Mouse (Mus musculus) yolk sac, embryonic 10.5 days (tissue): ENCODE measurements around the gene Arih2.
"Not testable (repeated sequence)": the region's sequence is repeated elsewhere in the genome, so short reads cannot be mapped to it uniquely, and the experiment has no call there.

Experiments used
- DNase-seq: peaks from one replicate; pipeline ENCODE4 v3.0.0-alpha.2; 2017; ENCODE audit warnings: low spot score

Arih2 gene

DNA sequence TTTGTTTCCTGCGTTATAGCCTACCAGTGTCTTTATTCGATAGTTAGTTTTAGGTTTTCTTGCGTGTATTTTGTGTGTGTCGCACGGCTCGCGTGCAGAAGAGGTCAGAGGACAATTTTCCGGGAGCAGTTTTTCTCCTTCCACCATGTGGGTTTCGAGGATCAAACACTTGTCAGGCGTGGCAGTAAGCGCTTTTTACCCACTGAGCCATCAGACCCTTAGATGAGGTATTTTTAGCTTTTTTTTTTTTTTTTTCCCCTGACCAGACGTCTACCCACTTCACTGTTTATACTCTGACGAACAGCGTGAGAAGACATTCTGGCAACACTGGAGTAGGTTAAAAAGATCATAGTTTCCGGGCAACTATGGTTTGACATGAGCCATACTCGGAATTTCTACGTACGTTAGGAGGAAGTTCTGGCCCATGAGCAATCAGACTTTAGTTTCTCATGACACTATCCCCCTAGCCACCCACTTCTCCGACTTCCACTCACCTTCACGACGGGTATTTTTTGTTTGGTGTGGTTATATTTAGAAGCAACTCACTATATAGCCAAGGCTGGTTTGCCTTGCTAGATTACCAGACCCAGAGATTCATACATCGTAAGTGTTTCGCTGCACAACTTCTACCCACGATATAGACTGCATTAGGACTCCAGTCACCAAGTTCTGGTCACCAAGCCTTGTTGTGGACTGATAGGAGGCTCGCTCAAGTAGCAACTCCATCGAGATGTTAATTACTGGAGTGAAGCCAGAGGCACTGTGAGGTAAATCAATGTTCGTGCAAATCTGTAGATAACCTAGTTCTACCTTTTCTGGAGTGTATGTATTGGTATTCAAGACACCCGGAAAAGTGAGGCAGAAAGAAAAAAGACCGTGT lies 615 bp upstream of the Arih2 start:
- peak; percentile 12 for DNase-seq

- peak; percentile 65 for DNase-seq
Measured at GRCm38 (mm10) chr9:108648166-108648565, 1.0 kb downstream of the Arih2 start.

- no peak for DNase-seq
Measured at GRCm38 (mm10) chr9:108639825-108640224, 9.4 kb downstream of the Arih2 start.

GRCm38 (mm10) chr9:108635415-108635814 lies 13.8 kb downstream of the Arih2 start:
- DNase-seq, result no peak

DNA sequence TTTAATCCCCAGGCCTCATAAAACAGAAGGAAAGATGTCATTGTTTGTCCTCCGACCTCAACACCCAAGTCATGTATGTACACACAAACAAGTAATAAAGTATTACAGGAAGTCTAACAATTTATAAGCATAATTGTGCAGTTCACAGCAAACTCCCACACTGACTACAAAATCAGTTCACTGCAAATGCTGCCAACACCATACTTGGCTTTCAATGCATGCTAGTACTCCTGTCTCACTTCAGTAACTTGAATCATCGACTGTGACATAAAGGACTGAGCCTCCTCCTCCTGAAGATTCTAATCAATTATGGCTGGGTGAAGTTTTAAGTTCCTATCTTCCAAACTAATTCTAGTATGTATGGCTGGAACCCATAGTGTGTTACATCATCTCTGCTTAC lies 15.3 kb downstream of the Arih2 start:
- DNase-seq, result no peak

DNA sequence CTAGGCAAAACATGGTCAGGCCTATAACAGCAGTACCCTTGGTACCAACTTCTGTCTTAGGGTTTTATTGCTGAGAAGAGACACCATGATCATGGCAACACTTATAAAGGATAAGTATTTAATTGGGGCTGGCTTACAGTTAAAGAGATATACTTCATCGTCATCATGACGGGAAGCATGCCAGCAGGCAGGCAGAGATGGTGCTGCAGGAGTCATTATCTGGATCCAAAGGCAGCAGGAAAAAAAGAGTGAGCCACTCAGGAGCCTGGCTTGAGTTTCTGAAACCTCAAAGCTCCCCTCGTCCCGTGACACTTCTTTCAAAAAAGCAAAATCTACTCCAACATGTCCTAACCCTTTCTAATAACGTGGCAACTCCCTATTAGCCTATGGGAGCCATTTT lies 16.8 kb downstream of the Arih2 start:
- no peak for DNase-seq

GRCm38 (mm10) chr9:108631631-108632256 lies 17.4 kb downstream of the Arih2 start:
- no peak for DNase-seq

DNA sequence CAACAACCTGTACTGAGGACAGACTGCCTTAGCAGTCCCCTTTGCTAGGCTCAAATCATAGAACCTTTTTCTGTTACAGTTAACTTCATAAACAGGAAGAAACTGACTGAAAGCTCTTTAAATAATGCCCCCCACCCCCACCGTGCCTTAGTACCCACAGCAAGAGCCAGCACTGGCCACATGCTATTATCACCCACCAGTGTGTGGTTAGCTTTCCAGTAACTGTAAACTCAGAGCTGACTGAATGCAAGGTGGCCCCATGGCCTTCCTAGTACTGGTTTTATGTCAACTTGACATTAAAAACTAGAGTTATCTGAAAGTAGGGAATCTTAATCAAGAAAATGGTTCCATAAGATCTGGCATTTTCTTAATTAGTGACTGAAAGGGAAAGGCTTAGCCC lies 18.5 kb downstream of the Arih2 start:
- no peak for DNase-seq

- DNase-seq, result no peak
Measured at GRCm38 (mm10) chr9:108628141-108628540, 21.0 kb downstream of the Arih2 start.

GRCm38 (mm10) chr9:108626498-108626897 lies 22.7 kb downstream of the Arih2 start:
- DNase-seq, result no peak

- no peak for DNase-seq
Measured at GRCm38 (mm10) chr9:108617301-108617700, 31.9 kb downstream of the Arih2 start.

- DNase-seq, result no peak
Measured at GRCm38 (mm10) chr9:108611488-108611887, 37.7 kb downstream of the Arih2 start.

DNA sequence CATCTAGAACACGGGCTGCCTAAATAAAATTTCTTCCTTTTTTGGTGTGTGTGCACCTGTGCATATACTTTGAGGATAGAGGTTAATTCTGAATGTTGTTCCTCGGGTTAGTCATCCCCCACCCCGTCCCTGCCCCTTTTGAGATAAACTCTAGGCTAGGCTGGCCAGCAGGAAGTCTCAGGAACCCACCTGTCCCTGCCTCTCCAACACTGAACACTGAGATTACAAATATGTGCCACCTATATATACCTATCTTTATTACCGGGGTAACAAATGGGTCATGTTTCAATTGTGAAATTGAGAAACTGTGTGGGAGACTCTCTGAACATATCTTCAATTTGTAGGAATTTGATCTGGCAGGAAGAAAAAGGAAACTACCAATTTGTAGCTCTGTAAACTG lies 40.3 kb downstream of the Arih2 start:
- no peak for DNase-seq

GRCm38 (mm10) chr9:108607929-108608328 lies 41.3 kb downstream of the Arih2 start:
- DNase-seq, result not testable (repeated sequence)

GRCm38 (mm10) chr9:108601986-108602385 lies 47.2 kb downstream of the Arih2 start:
- no peak for DNase-seq

- DNase-seq, result peak; percentile 68
Measured at GRCm38 (mm10) chr9:108600011-108600410, 49.2 kb downstream of the Arih2 start.

- no peak for DNase-seq
Measured at GRCm38 (mm10) chr9:108599021-108599566, 50.1 kb downstream of the Arih2 start.

GRCm38 (mm10) chr9:108596998-108597764 lies 52.0 kb downstream of the Arih2 start, which contains the start of gene P4htm:
P4htm (minus strand) TSS chr9:108597667.
- peak; percentile 54 for DNase-seq

DNA sequence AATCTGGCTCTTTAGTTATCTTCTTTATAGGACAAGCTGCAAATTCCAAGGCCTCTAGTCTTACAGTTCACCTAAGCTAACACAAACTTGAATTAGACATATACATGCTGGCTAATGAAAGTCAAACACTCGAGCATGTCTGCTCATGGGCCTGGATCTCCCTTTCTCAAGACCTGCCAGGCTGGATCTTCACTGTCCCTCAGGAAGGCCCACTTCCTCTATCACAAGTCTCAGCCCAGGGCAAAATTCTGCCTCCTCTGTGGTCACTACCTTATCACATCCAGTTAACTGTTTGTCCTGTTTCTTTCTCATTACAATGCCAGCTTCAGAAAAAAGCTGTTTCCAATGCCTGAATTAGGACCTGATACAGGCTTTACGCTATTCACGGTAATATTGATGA lies 54.8 kb downstream of the Arih2 start:
- DNase-seq, result no peak

DNA sequence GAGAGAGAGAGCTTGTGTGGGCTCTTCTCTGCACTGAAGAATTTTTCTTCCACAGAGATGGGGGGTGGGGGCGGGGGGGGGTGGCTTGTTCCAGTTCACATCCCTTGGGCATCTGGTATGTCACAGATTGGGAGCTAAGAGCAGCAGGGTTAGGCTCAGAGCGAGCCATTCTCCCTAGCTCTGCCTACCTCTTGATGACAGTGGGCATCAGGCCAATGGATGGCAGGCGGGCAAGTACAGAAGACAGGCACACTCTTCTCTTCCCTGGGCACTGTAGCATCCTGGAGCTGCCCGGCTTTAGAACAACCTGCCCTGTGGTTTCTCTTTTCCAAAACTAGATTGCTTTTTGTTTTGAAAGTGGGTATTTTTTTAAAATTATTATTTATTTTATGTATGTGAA lies 57.7 kb downstream of the Arih2 start:
- no peak for DNase-seq

DNA sequence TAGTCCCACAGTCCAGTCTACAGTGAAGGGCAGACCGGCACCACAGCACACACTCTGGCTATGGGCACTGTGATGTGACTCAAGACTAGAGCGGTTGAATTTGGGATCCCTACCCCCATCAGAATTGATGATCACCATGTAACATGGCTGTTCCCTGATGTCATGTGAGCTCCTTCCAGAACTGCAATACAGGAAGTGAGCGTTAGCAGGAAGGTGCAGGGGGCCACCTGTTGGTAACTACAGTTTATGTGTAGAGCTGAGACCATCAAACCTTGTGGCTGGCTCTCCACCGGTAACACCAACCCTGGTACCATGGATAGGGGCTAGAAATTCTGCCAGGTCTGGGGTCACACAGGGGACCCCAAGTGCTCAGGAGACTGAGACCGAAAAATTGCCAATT lies 60.0 kb downstream of the Arih2 start:
- DNase-seq, result no peak

DNA sequence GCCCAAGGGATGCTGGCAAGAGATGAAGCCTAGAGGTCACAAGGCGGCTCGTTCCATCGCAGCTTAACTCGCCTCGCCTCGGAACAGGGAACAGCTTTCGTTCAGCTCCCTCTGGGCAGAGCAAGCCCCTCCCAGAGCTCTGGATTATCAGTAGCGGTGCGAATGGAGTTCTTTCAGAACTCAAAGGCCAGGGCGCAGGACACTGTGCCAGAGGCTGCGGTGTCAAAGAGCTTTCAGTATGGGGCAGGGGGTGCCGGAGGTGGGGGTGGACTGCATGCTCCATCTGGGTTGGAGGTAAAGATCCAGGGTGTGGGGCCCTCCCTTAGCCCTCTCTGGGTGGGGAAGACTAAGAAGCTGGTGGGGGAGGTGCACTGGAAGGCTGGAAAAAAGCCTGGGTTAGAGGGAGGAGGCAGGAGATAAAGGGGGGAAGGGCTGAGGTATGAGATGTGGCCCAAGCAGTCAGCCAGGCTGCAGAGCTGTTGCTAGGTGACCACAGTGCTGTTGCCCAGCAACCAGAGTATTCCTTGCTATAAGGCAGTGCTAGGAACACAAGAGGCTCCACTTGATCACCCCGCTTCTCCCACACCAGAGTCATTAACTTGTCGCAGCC lies 61.5 kb downstream of the Arih2 start:
- DNase-seq, result peak; percentile 80
